Mouse (Mus musculus) olfactory bulb, adult 2 months (tissue): ENCODE data around the gene Ppp1r8.

Experiments
- CTCF ChIP-seq: fragments of 200-500 bp; IDR thresholded peaks from 2 replicates; pipeline ENCODE4 v1.5.1; 2012; ENCODE audit warnings: low read depth, mild to moderate bottlenecking, low read length, moderate library complexity; ENCODE audit not compliant: insufficient read depth
- POLR2A ChIP-seq: fragments of 200-500 bp; IDR thresholded peaks from 2 replicates; pipeline ENCODE4 v1.6.1; 2012; ENCODE audit warnings: mild to moderate bottlenecking, low read depth, low read length, moderate library complexity; ENCODE audit not compliant: insufficient read depth

GRCm38 (mm10) chr4:132884844-132885374 lies 41.9 kb upstream of the Ppp1r8 start:
- no peak for TF ChIP-seq POLR2A
- no peak for TF ChIP-seq CTCF
